Mouse (Mus musculus) intestine, embryonic 14.5 days (tissue): Measurements from ENCODE around the gene Ccdc34. TPM values are rescaled to one million over a fixed set of nuclear protein-coding genes. Genes with fewer than 3 reads are reported as not detected.
A peak's percentile ranks its signal among the peaks of the same experiment; 100 is the strongest.

ENCODE experiments used
- ATAC-seq: fragments of 200-750 bp; cut with Nextera tagmentation; replicated peaks from 2 replicates; pipeline ENCODE4 v1.8.0; 2017; ENCODE audit warnings: low read depth, moderate number of reproducible peaks, moderate TSS enrichment, moderate library complexity; ENCODE audit not compliant: low FRiP score, low TSS enrichment
- DNase-seq: peaks from one replicate; pipeline ENCODE4 v3.0.0-alpha.2; 2018; ENCODE audit warnings: low spot score
- H3K27ac ChIP-seq: fragments of 300-500 bp; sonication (generic); 2 replicates; pipeline ENCODE4 v1.5.1; 2014; ENCODE audit warnings: low read depth, mild to moderate bottlenecking, control low read depth
- H3K27me3 ChIP-seq: fragments of 300-500 bp; sonication (generic); replicated peaks from 2 replicates; pipeline ENCODE4 v1.6.1; 2014; ENCODE audit warnings: low read length, control low read depth; ENCODE audit not compliant: control insufficient read depth, insufficient read depth
- H3K36me3 ChIP-seq: fragments of 300-500 bp; sonication (generic); 2 replicates; pipeline ENCODE4 v1.6.1; 2014; ENCODE audit warnings: low read length, control low read depth; ENCODE audit not compliant: control insufficient read depth, insufficient read depth
- H3K4me1 ChIP-seq: fragments of 300-500 bp; sonication (generic); replicated peaks from 2 replicates; pipeline ENCODE4 v1.6.1; 2014; ENCODE audit warnings: low read length, control low read depth, mixed read lengths; ENCODE audit not compliant: control insufficient read depth, insufficient read depth
- H3K4me2 ChIP-seq: fragments of 300-500 bp; sonication (generic); 2 replicates; pipeline ENCODE4 v1.6.1; 2014; ENCODE audit warnings: low read length
- H3K4me3 ChIP-seq: fragments of 300-500 bp; sonication (generic); 2 replicates; pipeline ENCODE4 v1.5.1; 2014; ENCODE audit warnings: low read depth, low read length, control low read depth, mixed read lengths
- H3K9ac ChIP-seq: fragments of 300-500 bp; sonication (generic); 2 replicates; pipeline ENCODE4 v1.6.1; 2014; ENCODE audit warnings: mild to moderate bottlenecking, low read length
- H3K9me3 ChIP-seq: fragments of 300-500 bp; sonication (generic); 2 replicates; pipeline ENCODE4 v1.6.1; 2016; ENCODE audit warnings: low read length, control low read depth; ENCODE audit not compliant: control insufficient read depth
- WGBS: fragments of 180-500 bp; shearing (Covaris S2); extraction: QIAGEN DNeasy Blood & Tissue Kit; methylation state at CpG from one replicate; pipeline ENCODE4 v1.1.7; 2014; 5-methylcytosine and 5-hydroxymethylcytosine counted together
- polyA plus RNA-seq: library from polyadenylated mRNA; unstranded; fragments of >200 nt; fragmentation: Nextera tagmentation; extraction: Ambion mirVana; gene quantifications from 2 replicates; pipeline ENCODE4 v1.2.1, GENCODE M21; 2014

Ccdc34 gene
- polyA plus RNA-seq, 1 experiment from 2014 or later = 54.7 TPM

DNA sequence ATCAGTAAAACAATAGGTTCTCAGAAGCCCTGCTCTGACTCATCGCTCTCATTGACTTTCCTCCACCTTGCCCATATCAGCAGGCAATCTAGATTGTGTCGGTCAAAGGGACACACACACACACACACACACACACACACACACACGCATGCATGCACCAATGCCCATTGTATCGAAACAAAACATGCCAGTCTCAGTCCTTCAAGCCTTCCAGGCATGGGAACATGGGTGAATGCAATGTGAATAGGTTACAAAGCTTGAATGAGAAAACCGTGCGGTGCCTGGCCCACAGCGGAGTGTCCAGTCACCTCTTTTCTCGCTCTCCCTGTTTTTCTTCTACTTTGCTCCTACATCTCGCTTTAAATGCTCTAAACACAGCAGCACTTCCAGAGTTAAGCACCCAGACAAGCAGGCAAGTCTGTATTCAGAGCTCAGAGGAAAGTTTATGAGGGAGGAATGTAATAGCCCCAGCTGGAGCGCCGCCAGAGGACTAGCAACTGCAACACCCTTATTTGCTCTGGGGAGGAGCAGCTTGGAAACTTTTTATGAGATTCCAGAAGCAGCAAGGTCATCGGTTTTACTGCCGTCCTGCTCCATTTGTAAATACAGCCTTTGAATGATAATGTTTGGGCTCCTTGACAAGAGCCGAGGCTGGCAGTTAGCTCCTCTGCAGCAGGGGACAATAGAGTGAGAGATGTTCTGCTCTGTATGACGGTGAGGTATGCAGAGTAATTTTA is 174.5 kb downstream of the Ccdc34 start:
- H3K4me3 ChIP-seq = no peak overlapping the region
- no peak overlapping the region for H3K9ac ChIP-seq
- peak overlapping the region; percentile 43 for H3K4me2 ChIP-seq
- peak; percentile 88 for ATAC-seq
- 13% methylated on average over 15 of the region's 15 CpGs for WGBS
- H3K27me3 ChIP-seq = no peaks in the 10 kb centered on the region
- H3K36me3 ChIP-seq = no peaks in the 10 kb centered on the region
- DNase-seq = peak; percentile 89
- H3K27ac ChIP-seq = peak overlapping the region; percentile 87
- no peaks in the 10 kb centered on the region for H3K9me3 ChIP-seq
- peaks cover 36% of the 10 kb centered on the region for H3K4me1 ChIP-seq

DNA sequence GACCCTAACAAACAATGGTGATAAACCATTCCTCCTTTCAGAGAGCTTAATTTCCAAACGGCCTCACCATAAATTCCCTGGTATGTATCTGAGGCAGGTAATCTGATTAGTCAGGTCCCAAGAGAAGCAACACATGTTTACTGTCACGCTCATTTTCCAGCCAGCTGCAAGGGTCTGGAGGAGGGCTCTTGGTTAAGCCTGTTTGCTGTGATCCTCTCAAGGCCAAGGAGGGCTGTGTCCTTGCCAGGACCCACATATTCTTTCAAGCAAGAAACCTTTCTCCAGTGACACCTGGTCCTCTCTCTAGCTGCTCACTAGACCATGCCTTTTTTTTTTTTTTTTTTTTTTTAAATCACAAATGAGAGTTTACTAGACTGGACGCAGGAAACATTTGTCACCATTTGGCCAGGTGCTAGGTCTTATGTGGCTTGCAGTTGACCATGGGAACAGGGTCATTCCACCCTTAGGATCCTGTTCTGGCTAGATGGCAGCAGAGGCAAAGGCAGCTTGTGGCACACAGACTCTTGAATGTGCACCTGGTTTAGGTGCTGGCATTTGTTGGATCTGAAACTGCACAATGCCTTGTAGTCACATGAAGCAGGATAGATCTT is 175.2 kb downstream of the Ccdc34 start:
- WGBS = 9% methylated on average over 3 of the region's 3 CpGs

DNA sequence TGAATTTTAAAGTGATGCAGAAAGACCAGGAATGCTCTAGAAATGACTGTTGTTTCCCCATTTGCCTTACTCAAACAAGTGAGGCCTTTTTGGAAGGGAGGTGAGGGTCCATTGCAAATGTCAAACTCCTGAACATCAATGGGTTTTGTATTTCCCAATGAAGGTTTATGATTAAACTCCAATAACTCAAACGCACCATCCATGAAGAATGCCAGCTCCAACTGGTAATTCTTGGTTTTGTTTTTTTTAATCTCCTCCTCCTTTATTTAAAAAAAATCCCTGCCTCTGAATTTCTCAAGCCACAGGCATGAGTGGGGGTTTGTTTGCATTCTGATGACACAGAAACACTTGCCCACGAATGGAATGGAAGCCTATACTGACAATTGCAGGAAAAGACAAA is 178.9 kb downstream of the Ccdc34 start:
- H3K9ac ChIP-seq = no peak overlapping the region
- no peak overlapping the region for H3K4me2 ChIP-seq
- no peak overlapping the region for H3K27ac ChIP-seq
- ATAC-seq = no peak
- no peak for DNase-seq
- no peaks in the 10 kb centered on the region for H3K36me3 ChIP-seq
- H3K4me1 ChIP-seq = peaks cover 17% of the 10 kb centered on the region
- WGBS = 71% methylated on average over 2 of the region's 2 CpGs
- no peaks in the 10 kb centered on the region for H3K27me3 ChIP-seq
- no peaks in the 10 kb centered on the region for H3K9me3 ChIP-seq
- no peak overlapping the region for H3K4me3 ChIP-seq

More for the DNA sequence above, 175.2 kb downstream of the Ccdc34 start:
- no peaks in the 10 kb centered on the region for H3K27me3 ChIP-seq
- H3K4me2 ChIP-seq = peak overlapping the region; percentile 43
- no peaks in the 10 kb centered on the region for H3K9me3 ChIP-seq
- peak overlapping the region; percentile 87 for H3K27ac ChIP-seq
- no peaks in the 10 kb centered on the region for H3K36me3 ChIP-seq
- H3K4me1 ChIP-seq = peaks cover 35% of the 10 kb centered on the region
- no peak overlapping the region for H3K9ac ChIP-seq
- ATAC-seq (peak; percentile 75), DNase-seq (peak; percentile 71)
- no peak overlapping the region for H3K4me3 ChIP-seq

DNA sequence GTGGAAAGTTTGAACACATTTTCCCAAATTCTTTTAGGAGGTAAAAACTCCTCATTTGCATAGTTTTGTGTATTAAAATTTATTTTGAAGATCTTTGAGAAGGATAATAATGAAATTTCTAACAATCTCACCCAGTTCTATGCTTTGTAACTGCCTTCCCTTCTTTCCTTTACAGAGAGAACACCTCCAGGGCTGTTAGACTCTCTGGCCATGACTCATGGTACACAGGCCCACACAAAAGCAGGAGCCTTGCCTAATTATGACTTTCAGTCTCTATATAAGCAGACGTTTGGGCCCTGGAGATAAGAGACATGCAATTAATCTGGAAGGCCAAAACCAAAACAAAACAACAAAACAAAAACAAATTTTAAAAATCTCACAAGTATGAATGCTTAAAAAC is 182.0 kb downstream of the Ccdc34 start:
- H3K4me2 ChIP-seq = no peak overlapping the region
- ATAC-seq (no peak), DNase-seq (no peak)
- 43% methylated on average over 1 of the region's 1 CpGs for WGBS
- H3K36me3 ChIP-seq = no peaks in the 10 kb centered on the region
- H3K27me3 ChIP-seq = no peaks in the 10 kb centered on the region
- H3K27ac ChIP-seq = no peak overlapping the region
- no peak overlapping the region for H3K4me3 ChIP-seq
- no peaks in the 10 kb centered on the region for H3K9me3 ChIP-seq
- no peak overlapping the region for H3K9ac ChIP-seq
- peaks cover 3% of the 10 kb centered on the region; the same call in 1 of the 2 replicates for H3K4me1 ChIP-seq

GRCm38 (mm10) chr2:110201770-110202169 is 184.2 kb downstream of the Ccdc34 start:
- ATAC-seq (no peak), DNase-seq (no peak)
- Histone ChIP-seq H3K27ac (peak overlapping the region; percentile 51), H3K4me2 (no peak overlapping the region), H3K36me3 (no peaks in the 10 kb centered on the region), H3K9me3 (no peaks in the 10 kb centered on the region), H3K4me3 (no peak overlapping the region), H3K9ac (no peak overlapping the region), H3K27me3 (no peaks in the 10 kb centered on the region), H3K4me1 (peaks cover 5% of the 10 kb centered on the region; the same call in 1 of the 2 replicates)
- WGBS = 81% methylated on average over 4 of the region's 4 CpGs

GRCm38 (mm10) chr2:110202716-110203497 is 185.3 kb downstream of the Ccdc34 start:
- H3K27ac ChIP-seq = peak overlapping the region; percentile 57; the same call in 1 of the 2 replicates
- no peak overlapping the region for H3K4me2 ChIP-seq
- H3K9ac ChIP-seq = no peak overlapping the region
- peak; percentile 86 for ATAC-seq
- H3K27me3 ChIP-seq = no peaks in the 10 kb centered on the region
- WGBS = 59% methylated on average over 13 of the region's 13 CpGs
- no peaks in the 10 kb centered on the region for H3K36me3 ChIP-seq
- H3K9me3 ChIP-seq = no peaks in the 10 kb centered on the region
- peak; percentile 54 for DNase-seq
- H3K4me3 ChIP-seq = no peak overlapping the region
- peaks cover 5% of the 10 kb centered on the region; the same call in 1 of the 2 replicates for H3K4me1 ChIP-seq

DNA sequence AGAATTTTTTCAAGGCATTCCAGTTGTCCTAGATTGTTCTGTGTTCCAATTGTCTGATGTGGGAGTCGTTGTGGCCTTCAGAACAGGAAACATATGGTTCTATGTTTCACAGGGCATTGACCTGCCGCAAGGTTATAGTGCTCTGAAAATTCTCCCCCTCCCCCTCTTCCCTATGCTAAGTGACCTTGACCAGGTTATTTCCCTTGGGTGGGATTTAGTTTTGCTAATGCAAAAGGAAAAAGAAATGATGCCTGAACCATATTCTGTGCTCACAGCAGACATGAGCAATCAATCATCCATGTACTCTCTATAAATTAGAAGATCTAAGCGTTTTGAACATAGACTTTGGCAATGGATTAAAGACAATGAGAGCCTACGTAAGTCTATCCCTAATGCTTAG is 186.6 kb downstream of the Ccdc34 start:
- H3K27ac ChIP-seq = no peak overlapping the region
- no peaks in the 10 kb centered on the region for H3K27me3 ChIP-seq
- H3K4me2 ChIP-seq = no peak overlapping the region
- WGBS = 73% methylated on average over 4 of the region's 4 CpGs
- ATAC-seq (no peak), DNase-seq (no peak)
- no peak overlapping the region for H3K4me3 ChIP-seq
- no peaks in the 10 kb centered on the region for H3K36me3 ChIP-seq
- H3K4me1 ChIP-seq = peaks cover 5% of the 10 kb centered on the region; the same call in 1 of the 2 replicates
- no peak overlapping the region for H3K9ac ChIP-seq
- H3K9me3 ChIP-seq = no peaks in the 10 kb centered on the region

- no peaks in the 10 kb centered on the region for H3K27me3 ChIP-seq
- no peaks in the 10 kb centered on the region for H3K36me3 ChIP-seq
- H3K4me1 ChIP-seq = peaks cover 5% of the 10 kb centered on the region; the same call in 1 of the 2 replicates
- DNase-seq (peak; percentile 82), ATAC-seq (no peak)
- no peak overlapping the region for H3K9ac ChIP-seq
- H3K4me2 ChIP-seq = 0 out of 2 replicates have a peak overlapping the region, but pooled peaks have one; percentile 18
- H3K4me3 ChIP-seq = no peak overlapping the region
- 0 out of 2 replicates have a peak overlapping the region, but pooled peaks have one; percentile 9 for H3K27ac ChIP-seq
- WGBS = 6% methylated on average over 14 of the region's 14 CpGs
- no peaks in the 10 kb centered on the region for H3K9me3 ChIP-seq
These were observed 187.2 kb downstream of the Ccdc34 start for GRCm38 (mm10) chr2:110204705-110205318.
